Mouse (Mus musculus): ENCODE measurements around the gene Lmntd1. TPM values are rescaled to one million over a fixed set of nuclear protein-coding genes. Genes with fewer than 3 reads are reported as not detected.
A peak's percentile ranks its signal among the peaks of the same experiment; 100 is the strongest.

Gene Lmntd1
- polyA plus RNA-seq, 1 experiment from 2014 or later, result 16.8 TPM

DNA sequence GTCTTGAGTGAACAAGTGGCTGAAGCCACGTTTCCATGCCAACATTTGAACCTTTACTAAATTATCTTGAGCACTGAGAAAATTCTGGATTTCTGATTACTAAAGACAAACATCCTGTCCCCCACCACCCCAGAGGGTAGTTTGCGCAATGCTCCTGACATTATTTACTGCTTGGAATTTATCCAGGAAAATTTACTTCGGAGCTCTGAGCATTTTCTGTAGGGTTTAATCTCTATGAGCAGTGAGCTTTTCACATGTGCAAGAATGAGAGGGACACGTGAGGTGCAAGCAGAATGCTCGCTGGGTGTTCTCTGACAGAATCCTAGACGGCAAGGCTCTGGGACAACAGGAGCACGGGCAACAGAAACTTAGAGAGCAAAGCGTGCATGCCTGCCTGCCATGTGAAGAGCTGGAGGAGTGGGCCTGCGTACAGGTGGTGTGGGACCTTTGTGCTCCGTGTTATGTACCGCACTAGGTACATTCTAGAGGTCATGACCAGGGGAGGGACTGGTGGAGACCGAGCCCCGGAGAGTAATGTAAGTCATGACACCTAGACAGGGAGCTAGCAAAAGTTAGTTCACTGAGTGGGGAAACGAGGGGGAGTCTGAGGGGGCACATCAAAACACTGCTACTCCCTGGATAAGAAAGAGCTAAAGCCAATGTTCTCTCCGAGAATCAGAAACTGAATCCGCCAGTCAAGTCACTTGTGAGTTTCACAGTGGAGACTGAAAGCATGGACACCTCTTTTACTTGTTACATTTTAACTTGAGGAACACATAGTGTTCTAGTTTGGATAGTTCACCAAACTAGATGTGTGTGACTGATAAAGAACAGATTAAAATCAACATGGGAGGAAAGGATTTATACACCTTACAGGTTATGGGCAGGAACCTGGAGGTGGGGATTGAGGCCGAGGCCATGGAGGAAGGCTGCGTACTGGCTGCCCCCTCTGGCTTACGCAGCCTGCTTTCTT lies 114.3 kb downstream of the Lmntd1 start:
- H3K4me1 ChIP-seq (ENCODE audit: control insufficient read depth, insufficient read depth, low read length), result no peaks in the 10 kb centered on the region
- peaks cover 12% of the 10 kb centered on the region for H3K9me3 ChIP-seq (replicated peaks; ENCODE audit: control insufficient read depth, low read length)
- no peaks in the 10 kb centered on the region for H3K27me3 ChIP-seq (ENCODE audit: control insufficient read depth, insufficient read depth, low read length)
- H3K9ac ChIP-seq (ENCODE audit: low read length), result no peak overlapping the region
- ATAC-seq (replicated peaks; ENCODE audit: extremely low read depth, insufficient read depth, low FRiP score), result no peak
- H3K36me3 ChIP-seq (ENCODE audit: control insufficient read depth, insufficient read depth), result no peaks in the 10 kb centered on the region
- WGBS, result 72% methylated on average over 19 of the region's 19 CpGs
- no peak overlapping the region for H3K27ac ChIP-seq (ENCODE audit: low read length)
- H3K4me3 ChIP-seq (ENCODE audit: low read length), result no peak overlapping the region
- no peak overlapping the region for H3K4me2 ChIP-seq (ENCODE audit: low read depth, low read length)

DNA sequence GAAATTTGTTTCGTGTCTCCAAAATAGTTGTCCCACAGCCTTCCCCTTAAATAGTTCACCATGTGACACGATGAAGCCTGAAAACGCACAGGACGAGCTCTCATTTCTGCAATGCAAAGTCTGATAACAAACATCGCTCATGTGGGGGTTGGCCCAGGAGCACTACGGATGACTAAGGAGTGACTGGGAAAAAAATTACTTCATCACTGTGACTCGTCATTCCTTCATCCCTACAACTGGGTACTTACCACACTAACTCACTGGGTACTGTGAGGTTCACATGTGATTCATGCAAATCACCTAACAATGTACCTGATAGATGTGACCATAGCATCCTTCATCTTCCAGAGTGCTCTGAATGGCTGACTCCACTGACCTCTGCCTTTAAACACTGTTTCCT lies 118.4 kb downstream of the Lmntd1 start:
- ATAC-seq (replicated peaks; ENCODE audit: extremely low read depth, insufficient read depth, low FRiP score), result no peak
- Histone ChIP-seq H3K4me2 (ENCODE audit: low read depth, low read length) (no peak overlapping the region), H3K36me3 (ENCODE audit: control insufficient read depth, insufficient read depth) (no peaks in the 10 kb centered on the region), H3K27me3 (ENCODE audit: control insufficient read depth, insufficient read depth, low read length) (no peaks in the 10 kb centered on the region), H3K4me3 (ENCODE audit: low read length) (no peak overlapping the region), H3K9me3 (replicated peaks; ENCODE audit: control insufficient read depth, low read length) (no peaks in the 10 kb centered on the region), H3K9ac (ENCODE audit: low read length) (no peak overlapping the region), H3K27ac (ENCODE audit: low read length) (no peak overlapping the region), H3K4me1 (ENCODE audit: control insufficient read depth, insufficient read depth, low read length) (no peaks in the 10 kb centered on the region)
- WGBS, result 69% methylated on average over 7 of the region's 7 CpGs

DNA sequence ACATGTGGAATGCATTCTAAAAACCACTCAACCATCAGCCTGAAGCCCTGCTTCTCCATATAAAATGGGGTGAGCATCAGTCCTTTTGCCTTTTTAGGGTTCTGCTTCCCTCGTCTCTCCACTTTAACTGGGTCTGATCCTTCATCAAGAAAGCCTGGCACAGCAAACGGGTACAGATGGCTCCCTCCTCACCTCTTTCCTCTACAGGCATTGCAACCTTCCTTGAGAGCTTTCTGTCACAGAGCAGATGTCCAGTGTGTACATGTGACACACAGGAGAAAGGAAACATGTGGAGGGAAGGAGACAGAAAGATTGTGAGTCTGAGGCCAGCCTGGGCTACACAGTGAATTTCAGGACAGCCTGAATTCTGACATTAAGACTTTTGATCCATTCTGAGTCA lies 125.9 kb downstream of the Lmntd1 start:
- no peaks in the 10 kb centered on the region for H3K9me3 ChIP-seq (replicated peaks; ENCODE audit: control insufficient read depth, low read length)
- H3K9ac ChIP-seq (ENCODE audit: low read length), result no peak overlapping the region
- no peak for ATAC-seq (replicated peaks; ENCODE audit: extremely low read depth, insufficient read depth, low FRiP score)
- H3K4me3 ChIP-seq (ENCODE audit: low read length), result no peak overlapping the region
- H3K4me2 ChIP-seq (ENCODE audit: low read depth, low read length), result no peak overlapping the region
- no peaks in the 10 kb centered on the region for H3K36me3 ChIP-seq (ENCODE audit: control insufficient read depth, insufficient read depth)
- 73% methylated on average over 2 of the region's 2 CpGs for WGBS
- H3K27ac ChIP-seq (ENCODE audit: low read length), result no peak overlapping the region
- no peaks in the 10 kb centered on the region for H3K27me3 ChIP-seq (ENCODE audit: control insufficient read depth, insufficient read depth, low read length)
- peaks cover 12% of the 10 kb centered on the region for H3K4me1 ChIP-seq (ENCODE audit: control insufficient read depth, insufficient read depth, low read length)

DNA sequence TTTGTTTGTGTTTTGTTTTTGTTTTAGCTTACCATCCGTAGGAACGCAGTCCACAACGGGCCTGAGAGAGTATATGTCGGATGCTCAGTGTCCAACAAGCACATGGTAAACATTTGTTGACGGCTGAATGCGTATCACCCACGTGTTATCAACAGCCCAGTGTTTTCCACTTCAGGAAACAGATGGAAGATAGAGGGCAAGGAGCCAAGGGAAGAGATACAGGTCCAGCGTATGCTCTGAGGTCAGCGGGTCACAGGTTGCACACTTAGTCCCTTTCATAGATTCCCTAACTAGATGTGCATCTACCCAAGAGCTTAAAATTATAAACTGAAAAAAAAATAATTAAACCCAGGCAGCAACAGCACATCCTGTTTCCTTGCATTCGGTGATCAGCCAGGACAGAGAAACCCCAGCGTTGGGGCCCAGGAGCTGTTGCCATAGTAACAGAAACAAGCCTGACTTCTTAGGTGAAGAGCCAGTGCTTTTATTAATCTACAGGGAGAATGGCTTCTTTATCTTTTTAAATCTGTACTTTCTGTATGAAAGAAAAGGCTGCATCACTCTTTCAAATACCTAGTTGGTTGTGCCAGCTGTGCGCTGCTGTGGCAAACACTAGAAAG lies 128.0 kb downstream of the Lmntd1 start:
- H3K4me3 ChIP-seq (ENCODE audit: low read length), result no peak overlapping the region
- WGBS, result 40% methylated on average over 12 of the region's 12 CpGs
- H3K27ac ChIP-seq (ENCODE audit: low read length), result peak overlapping the region; percentile 28; the same call in 1 of the 2 replicates
- no peaks in the 10 kb centered on the region for H3K9me3 ChIP-seq (replicated peaks; ENCODE audit: control insufficient read depth, low read length)
- no peak overlapping the region for H3K9ac ChIP-seq (ENCODE audit: low read length)
- peaks cover 28% of the 10 kb centered on the region for H3K4me1 ChIP-seq (ENCODE audit: control insufficient read depth, insufficient read depth, low read length)
- no peak for ATAC-seq (replicated peaks; ENCODE audit: extremely low read depth, insufficient read depth, low FRiP score)
- H3K36me3 ChIP-seq (ENCODE audit: control insufficient read depth, insufficient read depth), result no peaks in the 10 kb centered on the region
- H3K27me3 ChIP-seq (ENCODE audit: control insufficient read depth, insufficient read depth, low read length), result no peaks in the 10 kb centered on the region
- no peak overlapping the region for H3K4me2 ChIP-seq (ENCODE audit: low read depth, low read length)

DNA sequence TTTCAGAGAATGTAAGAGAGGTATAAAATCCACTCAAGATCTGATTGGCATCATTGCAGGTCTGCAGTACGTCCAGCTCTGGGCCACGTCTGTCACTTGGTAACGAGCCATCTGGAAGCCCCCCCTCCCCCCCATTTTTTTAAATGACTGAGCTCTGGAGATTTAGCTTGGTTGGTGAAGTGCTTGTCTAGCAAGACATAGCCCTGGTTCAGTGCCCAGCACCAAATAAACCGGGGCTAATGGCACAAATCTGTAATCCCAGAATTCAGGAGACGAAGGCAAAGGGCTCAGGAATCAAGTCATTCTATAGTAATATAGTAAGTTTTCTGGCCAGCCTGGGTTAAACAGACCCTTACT lies 130.8 kb downstream of the Lmntd1 start:
- Histone ChIP-seq H3K9ac (ENCODE audit: low read length) (no peak overlapping the region), H3K36me3 (ENCODE audit: control insufficient read depth, insufficient read depth) (no peaks in the 10 kb centered on the region), H3K4me3 (ENCODE audit: low read length) (no peak overlapping the region), H3K4me1 (ENCODE audit: control insufficient read depth, insufficient read depth, low read length) (peaks cover 28% of the 10 kb centered on the region), H3K4me2 (ENCODE audit: low read depth, low read length) (no peak overlapping the region), H3K27me3 (ENCODE audit: control insufficient read depth, insufficient read depth, low read length) (no peaks in the 10 kb centered on the region), H3K27ac (ENCODE audit: low read length) (peak overlapping the region; percentile 83), H3K9me3 (replicated peaks; ENCODE audit: control insufficient read depth, low read length) (no peaks in the 10 kb centered on the region)
- ATAC-seq (replicated peaks; ENCODE audit: extremely low read depth, insufficient read depth, low FRiP score), result no peak
- 46% methylated on average over 5 of the region's 5 CpGs for WGBS

DNA sequence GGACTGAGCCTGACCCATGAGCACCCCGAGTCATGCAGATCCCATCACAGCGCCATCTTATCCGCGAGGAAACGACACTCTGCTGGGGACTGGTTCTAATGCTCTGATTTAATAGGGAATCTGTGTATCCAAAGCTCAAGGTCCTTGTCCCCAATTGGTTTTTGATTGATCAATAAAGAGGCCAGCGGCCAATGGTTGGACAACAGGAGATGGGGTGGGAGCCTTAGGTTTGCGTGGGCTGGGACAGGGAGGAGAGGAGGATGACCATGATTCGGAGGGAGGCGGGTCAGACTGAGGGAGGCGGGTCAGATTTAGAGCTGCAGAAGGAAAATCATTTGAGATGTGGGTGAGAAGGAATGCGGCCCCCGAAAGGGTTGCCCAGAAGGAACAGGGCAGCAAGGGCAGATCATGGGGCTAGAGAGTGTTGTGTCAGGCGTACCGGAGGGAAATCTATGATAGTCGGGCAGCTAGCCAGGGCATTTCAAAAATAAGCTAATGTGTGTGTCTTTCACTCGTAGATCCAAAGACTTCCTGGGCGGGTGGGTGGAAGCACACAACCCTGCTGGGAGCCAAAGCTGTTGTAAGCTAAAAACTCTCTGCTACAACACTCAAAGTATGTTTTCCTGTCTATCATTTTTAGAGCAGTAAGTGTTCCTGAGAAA lies 131.3 kb downstream of the Lmntd1 start:
- Histone ChIP-seq H3K4me1 (ENCODE audit: control insufficient read depth, insufficient read depth, low read length) (peaks cover 28% of the 10 kb centered on the region), H3K27me3 (ENCODE audit: control insufficient read depth, insufficient read depth, low read length) (no peaks in the 10 kb centered on the region), H3K9me3 (replicated peaks; ENCODE audit: control insufficient read depth, low read length) (no peaks in the 10 kb centered on the region), H3K4me2 (ENCODE audit: low read depth, low read length) (no peak overlapping the region), H3K36me3 (ENCODE audit: control insufficient read depth, insufficient read depth) (no peaks in the 10 kb centered on the region), H3K27ac (ENCODE audit: low read length) (peak overlapping the region; percentile 83), H3K4me3 (ENCODE audit: low read length) (no peak overlapping the region), H3K9ac (ENCODE audit: low read length) (peak overlapping the region; percentile 9; the same call in 1 of the 2 replicates)
- no peak for ATAC-seq (replicated peaks; ENCODE audit: extremely low read depth, insufficient read depth, low FRiP score)
- WGBS, result 62% methylated on average over 17 of the region's 17 CpGs

DNA sequence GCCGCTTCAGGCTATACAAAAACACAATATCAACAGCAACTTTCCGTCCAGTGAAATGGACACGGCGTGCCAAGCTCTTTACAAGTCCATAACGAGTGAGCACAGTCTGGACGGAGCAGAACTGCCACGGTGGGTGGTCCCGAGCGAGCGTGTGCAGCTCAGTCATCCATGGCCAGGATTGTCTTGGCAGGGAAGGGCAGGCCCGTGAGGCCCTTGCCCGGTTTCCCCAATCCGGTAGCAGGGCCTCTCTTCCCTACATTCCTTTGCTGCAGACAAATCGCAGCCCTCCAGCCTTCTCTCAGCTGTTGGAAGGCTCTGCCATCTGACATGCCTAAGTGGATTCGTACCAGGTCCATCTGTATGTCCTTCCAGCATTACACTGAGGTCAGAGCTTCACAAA lies 132.2 kb downstream of the Lmntd1 start:
- ATAC-seq (replicated peaks; ENCODE audit: extremely low read depth, insufficient read depth, low FRiP score), result peak; percentile 78
- no peak overlapping the region for H3K4me3 ChIP-seq (ENCODE audit: low read length)
- H3K9me3 ChIP-seq (replicated peaks; ENCODE audit: control insufficient read depth, low read length), result no peaks in the 10 kb centered on the region
- peaks cover 28% of the 10 kb centered on the region for H3K4me1 ChIP-seq (ENCODE audit: control insufficient read depth, insufficient read depth, low read length)
- 0 out of 2 replicates have a peak overlapping the region, but pooled peaks have one; percentile 41 for H3K9ac ChIP-seq (ENCODE audit: low read length)
- H3K27ac ChIP-seq (ENCODE audit: low read length), result peak overlapping the region; percentile 83
- no peaks in the 10 kb centered on the region for H3K27me3 ChIP-seq (ENCODE audit: control insufficient read depth, insufficient read depth, low read length)
- H3K4me2 ChIP-seq (ENCODE audit: low read depth, low read length), result peak overlapping the region; percentile 40
- WGBS, result 32% methylated on average over 15 of the region's 15 CpGs
- no peaks in the 10 kb centered on the region for H3K36me3 ChIP-seq (ENCODE audit: control insufficient read depth, insufficient read depth)

DNA sequence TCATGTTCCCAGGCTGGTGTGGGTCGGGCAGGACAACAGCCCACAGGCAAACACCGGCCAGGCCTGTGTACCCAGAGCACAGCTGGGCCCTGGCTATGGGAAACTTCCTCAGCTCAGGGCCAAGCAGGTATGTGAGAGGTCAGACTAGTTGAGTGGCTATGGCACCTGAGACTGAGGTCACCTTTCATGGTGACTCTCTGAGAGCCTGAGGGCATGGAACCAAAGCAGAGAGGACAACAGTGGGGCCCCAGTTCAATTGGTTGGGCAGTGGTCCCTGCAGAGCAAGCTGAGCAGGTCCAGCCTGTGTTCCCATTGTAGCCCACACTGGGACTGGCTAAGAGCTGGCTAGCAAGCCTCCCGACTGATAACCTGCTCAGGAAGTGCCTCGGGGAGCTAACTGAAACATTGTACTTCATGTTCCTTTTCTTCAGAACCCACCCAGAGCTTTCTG lies 135.3 kb downstream of the Lmntd1 start:
- no peak overlapping the region for H3K27ac ChIP-seq (ENCODE audit: low read length)

More for the DNA sequence above, 135.3 kb downstream of the Lmntd1 start:
- no peak overlapping the region for H3K4me3 ChIP-seq (ENCODE audit: low read length)
- ATAC-seq (replicated peaks; ENCODE audit: extremely low read depth, insufficient read depth, low FRiP score), result no peak
- H3K4me2 ChIP-seq (ENCODE audit: low read depth, low read length), result no peak overlapping the region
- 69% methylated on average over 4 of the region's 4 CpGs for WGBS
- H3K4me1 ChIP-seq (ENCODE audit: control insufficient read depth, insufficient read depth, low read length), result peaks cover 20% of the 10 kb centered on the region
- no peaks in the 10 kb centered on the region for H3K9me3 ChIP-seq (replicated peaks; ENCODE audit: control insufficient read depth, low read length)
- H3K9ac ChIP-seq (ENCODE audit: low read length), result no peak overlapping the region
- no peaks in the 10 kb centered on the region for H3K36me3 ChIP-seq (ENCODE audit: control insufficient read depth, insufficient read depth)
- H3K27me3 ChIP-seq (ENCODE audit: control insufficient read depth, insufficient read depth, low read length), result no peaks in the 10 kb centered on the region

Measured in heart, embryonic 16.5 days (tissue).